ENCODE assay signal across 15 mouse cellular contexts in the genomic region with DNA sequence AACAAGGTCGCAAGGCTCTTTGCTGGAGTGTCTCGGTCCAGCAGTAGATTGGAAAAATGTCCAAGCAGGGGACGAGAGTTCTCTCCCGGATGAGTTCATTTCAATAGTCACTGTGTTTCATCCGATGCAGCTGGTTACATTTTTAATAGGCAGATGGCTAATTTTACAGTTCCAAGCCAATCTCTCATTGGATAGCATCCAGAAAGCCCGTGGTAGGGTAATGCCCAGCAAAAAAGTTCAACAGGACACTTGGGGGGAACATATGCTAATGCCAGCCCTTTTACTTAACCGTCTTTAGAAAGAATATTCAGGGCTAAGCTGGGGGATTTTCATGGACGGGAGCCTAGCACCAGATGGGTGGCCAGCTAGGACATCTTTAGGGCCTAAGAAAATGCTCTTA.
DNase-seq lines count a peak whose midpoint lies in the region; ATAC-seq and TF ChIP-seq lines count a peak whose summit lies in the region.
"Had no signal": no experiment of that assay in that cellular context is flagged by ENCODE, and none has a peak within 500 bp of the region (broad histone marks: within the 10 kb centered on the region; RNA-seq: fewer than 3 reads in every experiment).

No protein-coding gene starts in this region.

- no peak for TF ChIP-seq CTCF in layer of hippocampus, adult 2 months (conservative IDR thresholded peaks at IDR 0.05)

- H3K9ac ChIP-seq in forebrain, embryonic 16.5 days (replicated peaks; ENCODE audit: low read depth, low read length): no peak overlapping the region
- no peak overlapping the region for H3K9ac ChIP-seq in midbrain, embryonic 14.5 days (replicated peaks; ENCODE audit: low read length)
- H3K9ac ChIP-seq: embryonic facial prominence, embryonic 15.5 days; heart, embryonic 13.5 days had no signal

- no peak overlapping the region for H3K4me3 ChIP-seq in layer of hippocampus, adult 2 months
- H3K4me3 ChIP-seq in forebrain, embryonic 10.5 days: no peak overlapping the region
- H3K4me3 ChIP-seq in forebrain, embryonic 16.5 days (replicated peaks; ENCODE audit: low read length): no peak overlapping the region
- no peak overlapping the region for H3K4me3 ChIP-seq in midbrain, embryonic 14.5 days (replicated peaks; ENCODE audit: low read depth, low read length)
- H3K4me3 ChIP-seq: embryonic facial prominence, embryonic 15.5 days; heart, embryonic 13.5 days; megakaryocyte, embryonic 14.5 days had no signal

- H3K4me2 ChIP-seq in forebrain, embryonic 16.5 days (ENCODE audit: low read length): peak overlapping the region; percentile 5; the same call in 1 of the 2 replicates
- no peak overlapping the region for H3K4me2 ChIP-seq in midbrain, embryonic 14.5 days (ENCODE audit: low read length)
- H3K4me2 ChIP-seq: embryonic facial prominence, embryonic 15.5 days; heart, embryonic 13.5 days had no signal

- H3K9me3 ChIP-seq in forebrain, embryonic 10.5 days: no peaks in the 10 kb centered on the region
- H3K9me3 ChIP-seq in forebrain, embryonic 16.5 days (ENCODE audit: control insufficient read depth, low read length): no peaks in the 10 kb centered on the region
- no peaks in the 10 kb centered on the region for H3K9me3 ChIP-seq in midbrain, embryonic 14.5 days (ENCODE audit: control insufficient read depth, low read length)
- H3K9me3 ChIP-seq: embryonic facial prominence, embryonic 15.5 days; heart, embryonic 13.5 days had no signal

- no peak for DNase-seq in layer of hippocampus, adult 2 months (ENCODE audit: low spot score in 2 of 2)
- no peak for DNase-seq in layer of hippocampus, adult 9-11 months
- no peak for DNase-seq in forebrain, embryonic 10.5 days (ENCODE audit: extremely low spot score, low spot score)
- DNase-seq in midbrain, embryonic 14.5 days: peak; percentile 58
- no peak for DNase-seq in frontal cortex, postnatal 14 days (ENCODE audit: low spot score in 2 of 2)
- DNase-seq in gastrocnemius, adult 18-20 months (ENCODE audit: low spot score): no peak
- DNase-seq: adrenal gland, postnatal 36 days; cerebellum, adult 8-10 months; lung, adult 2 months had no signal

- H3K27ac ChIP-seq in layer of hippocampus, adult 2 months: peak overlapping the region; percentile 2; the same call in 1 of the 2 replicates
- H3K27ac ChIP-seq in forebrain, embryonic 10.5 days: peak overlapping the region; percentile 83
- peak overlapping the region; percentile 37; the same call in 1 of the 2 replicates for H3K27ac ChIP-seq in forebrain, embryonic 16.5 days (ENCODE audit: low read length)
- no peak overlapping the region for H3K27ac ChIP-seq in midbrain, embryonic 14.5 days (replicated peaks; ENCODE audit: low read depth, low read length)
- H3K27ac ChIP-seq: embryonic facial prominence, embryonic 15.5 days; heart, embryonic 13.5 days; stomach, postnatal 0 days had no signal

- H3K27me3 ChIP-seq in forebrain, embryonic 10.5 days (ENCODE audit: poor library complexity, severe bottlenecking): no peaks in the 10 kb centered on the region
- no peaks in the 10 kb centered on the region; the same call in 1 of the 2 replicates for H3K27me3 ChIP-seq in forebrain, embryonic 16.5 days (replicated peaks; ENCODE audit: control insufficient read depth, insufficient read depth, low read length)
- H3K27me3 ChIP-seq in midbrain, embryonic 14.5 days (ENCODE audit: control insufficient read depth, insufficient read depth, low read length): no peaks in the 10 kb centered on the region
- H3K27me3 ChIP-seq: embryonic facial prominence, embryonic 15.5 days; megakaryocyte, embryonic 14.5 days had no signal

- 41% methylated on average over 8 of the region's 8 CpGs for WGBS in forebrain, embryonic 10.5 days
- WGBS in forebrain, embryonic 16.5 days: 5% methylated on average over 8 of the region's 8 CpGs
- WGBS in midbrain, embryonic 14.5 days: 11% methylated on average over 8 of the region's 8 CpGs

- ATAC-seq in forebrain, embryonic 16.5 days: peak; percentile 66
- no peak for ATAC-seq in midbrain, embryonic 14.5 days (ENCODE audit: low FRiP score, low TSS enrichment)
- ATAC-seq: intestine, embryonic 16.5 days had no signal

- H3K36me3 ChIP-seq in forebrain, embryonic 10.5 days (replicated peaks): no peaks in the 10 kb centered on the region
- no peaks in the 10 kb centered on the region for H3K36me3 ChIP-seq in forebrain, embryonic 16.5 days (ENCODE audit: control insufficient read depth, insufficient read depth)
- H3K36me3 ChIP-seq in midbrain, embryonic 14.5 days (ENCODE audit: control insufficient read depth, insufficient read depth, low read length): no peaks in the 10 kb centered on the region
- H3K36me3 ChIP-seq: embryonic facial prominence, embryonic 15.5 days; heart, embryonic 13.5 days had no signal

- H3K4me1 ChIP-seq in forebrain, embryonic 10.5 days: peaks cover 54% of the 10 kb centered on the region
- peaks cover 32% of the 10 kb centered on the region for H3K4me1 ChIP-seq in forebrain, embryonic 16.5 days (replicated peaks; ENCODE audit: control insufficient read depth, insufficient read depth, low read length)
- peaks cover 27% of the 10 kb centered on the region for H3K4me1 ChIP-seq in midbrain, embryonic 14.5 days (ENCODE audit: control insufficient read depth, insufficient read depth, low read length)
- H3K4me1 ChIP-seq: embryonic facial prominence, embryonic 15.5 days; heart, embryonic 13.5 days; megakaryocyte, embryonic 14.5 days had no signal
